Mouse (Mus musculus): ENCODE measurements around the gene Cldn22. TPM values are rescaled to one million over a fixed set of nuclear protein-coding genes. Genes with fewer than 3 reads are reported as not detected.

The Cldn22 gene
- polyA plus RNA-seq (2015; fragmentation: Nextera tagmentation; extraction: Ambion mirVana), result not detected in 2 replicates

- no peak within 1 kb of the TSS for H3K9ac ChIP-seq
- H3K27me3 ChIP-seq, result no peaks in the 10 kb centered on the region
- 68% methylated on average over 13 of the region's 13 CpGs for WGBS
- H3K9me3 ChIP-seq, result no peaks in the 10 kb centered on the region
- H3K4me2 ChIP-seq, result no peak within 1 kb of the TSS
- H3K36me3 ChIP-seq, result peaks cover 13% of the 10 kb centered on the region
- no peak within 1 kb of the TSS for H3K27ac ChIP-seq
- no peaks in the 10 kb centered on the region for H3K4me1 ChIP-seq
- ATAC-seq (ENCODE audit: borderline replicate concordance, extremely low read depth, low FRiP score, low TSS enrichment), result no peak
- no peak within 1 kb of the TSS for H3K4me3 ChIP-seq
These were observed at the start of gene Cldn22 for GRCm38 (mm10) chr8:47824182-47824581. Gene Cldn22, plus strand, starts transcription at chr8:47824482.

- H3K36me3 ChIP-seq, result no peaks in the 10 kb centered on the region
- no peaks in the 10 kb centered on the region for H3K27me3 ChIP-seq
- H3K27ac ChIP-seq, result no peak overlapping the region
- 88% methylated on average over 7 of the region's 7 CpGs for WGBS
- H3K9me3 ChIP-seq, result no peaks in the 10 kb centered on the region
- ATAC-seq (ENCODE audit: borderline replicate concordance, extremely low read depth, low FRiP score, low TSS enrichment), result no peak
- no peak overlapping the region for H3K4me3 ChIP-seq
- no peak overlapping the region for H3K4me2 ChIP-seq
- H3K4me1 ChIP-seq, result no peaks in the 10 kb centered on the region
- H3K9ac ChIP-seq, result no peak overlapping the region
These were observed 46.9 kb upstream of the Cldn22 start for GRCm38 (mm10) chr8:47777415-47777814.

DNA sequence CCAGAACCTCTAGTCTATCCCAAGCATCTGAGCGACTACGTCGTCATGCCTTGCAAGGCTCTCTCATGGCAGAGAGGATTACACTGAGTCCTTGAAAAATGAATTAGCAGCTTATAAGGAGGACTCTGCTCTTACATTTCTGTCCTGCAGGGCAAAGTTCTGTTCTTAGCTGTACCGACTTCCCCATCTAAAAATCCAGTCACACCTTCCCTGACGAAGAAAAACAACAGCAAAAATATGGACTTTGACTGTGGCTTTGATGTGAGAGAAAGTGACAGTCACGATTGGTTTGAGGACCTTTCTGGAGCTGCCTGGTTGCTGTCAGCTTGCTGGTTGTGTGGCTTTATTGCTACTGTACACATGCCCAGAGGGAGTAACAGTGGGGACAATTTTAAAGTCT is 44.7 kb upstream of the Cldn22 start:
- H3K4me3 ChIP-seq, result no peak overlapping the region
- WGBS, result 64% methylated on average over 6 of the region's 6 CpGs

GRCm38 (mm10) chr8:47781881-47782280 is 42.4 kb upstream of the Cldn22 start:
- no peaks in the 10 kb centered on the region for H3K9me3 ChIP-seq
- H3K36me3 ChIP-seq, result no peaks in the 10 kb centered on the region
- WGBS, result 91% methylated on average over 4 of the region's 4 CpGs

More for the DNA sequence above, 44.7 kb upstream of the Cldn22 start:
- no peak overlapping the region for H3K27ac ChIP-seq
- ATAC-seq (ENCODE audit: borderline replicate concordance, extremely low read depth, low FRiP score, low TSS enrichment), result no peak
- H3K4me2 ChIP-seq, result no peak overlapping the region
- no peak overlapping the region for H3K9ac ChIP-seq
- no peaks in the 10 kb centered on the region for H3K4me1 ChIP-seq
- H3K36me3 ChIP-seq, result no peaks in the 10 kb centered on the region
- no peaks in the 10 kb centered on the region for H3K27me3 ChIP-seq
- no peaks in the 10 kb centered on the region for H3K9me3 ChIP-seq

GRCm38 (mm10) chr8:47783544-47783943 is 40.7 kb upstream of the Cldn22 start:
- Histone ChIP-seq H3K4me2 (no peak overlapping the region), H3K27ac (no peak overlapping the region), H3K4me1 (no peaks in the 10 kb centered on the region), H3K4me3 (no peak overlapping the region), H3K9ac (no peak overlapping the region), H3K9me3 (no peaks in the 10 kb centered on the region), H3K36me3 (no peaks in the 10 kb centered on the region), H3K27me3 (no peaks in the 10 kb centered on the region)
- 82% methylated on average over 2 of the region's 2 CpGs for WGBS
- ATAC-seq (ENCODE audit: borderline replicate concordance, extremely low read depth, low FRiP score, low TSS enrichment), result no peak

More at GRCm38 (mm10) chr8:47781881-47782280, 42.4 kb upstream of the Cldn22 start:
- Histone ChIP-seq H3K27me3 (no peaks in the 10 kb centered on the region), H3K27ac (no peak overlapping the region), H3K4me2 (no peak overlapping the region), H3K4me3 (no peak overlapping the region), H3K9ac (no peak overlapping the region), H3K4me1 (no peaks in the 10 kb centered on the region)
- no peak for ATAC-seq (ENCODE audit: borderline replicate concordance, extremely low read depth, low FRiP score, low TSS enrichment)

DNA sequence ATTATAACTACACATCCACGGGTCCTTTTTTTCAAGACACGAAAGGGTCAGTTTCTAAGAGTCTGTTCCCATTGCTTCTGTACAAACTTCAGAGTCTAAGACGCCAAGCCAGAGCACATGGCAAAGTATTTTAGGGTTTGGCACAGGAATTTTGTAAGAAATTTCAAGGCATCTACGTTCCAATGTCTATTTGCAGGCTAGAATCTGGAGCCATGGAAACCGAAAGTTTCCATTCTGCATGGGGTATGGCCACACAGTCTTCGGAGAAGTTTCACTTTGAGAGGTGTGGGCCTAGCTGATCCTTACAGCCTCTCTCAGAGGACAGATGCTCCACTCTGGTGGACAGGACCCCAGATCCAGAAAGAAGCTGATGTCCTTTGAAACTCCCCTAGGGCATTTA is 40.3 kb upstream of the Cldn22 start:
- Histone ChIP-seq H3K9me3 (no peaks in the 10 kb centered on the region), H3K9ac (no peak overlapping the region), H3K4me2 (no peak overlapping the region), H3K4me1 (no peaks in the 10 kb centered on the region), H3K36me3 (no peaks in the 10 kb centered on the region), H3K27me3 (no peaks in the 10 kb centered on the region), H3K4me3 (no peak overlapping the region), H3K27ac (no peak overlapping the region)
- no peak for ATAC-seq (ENCODE audit: borderline replicate concordance, extremely low read depth, low FRiP score, low TSS enrichment)
- 91% methylated on average over 6 of the region's 6 CpGs for WGBS

DNA sequence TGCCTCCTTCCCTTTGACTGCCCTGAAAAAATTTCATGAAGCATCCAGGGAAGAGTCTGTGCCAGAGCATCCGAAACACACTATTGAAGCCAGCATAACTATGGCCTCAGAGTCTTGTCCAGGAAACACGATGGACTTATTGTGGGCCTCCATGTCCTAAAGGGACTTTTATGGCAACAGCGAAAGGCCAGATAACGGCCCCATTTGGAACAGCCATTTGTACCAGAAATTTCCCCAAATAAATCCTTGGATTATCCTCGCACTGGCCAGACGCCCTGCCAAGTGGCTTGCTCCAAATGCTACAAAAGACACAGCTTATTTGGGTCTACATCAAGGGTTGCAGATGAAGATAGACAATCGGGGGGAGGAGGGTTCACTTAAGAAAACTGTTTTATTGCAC is 39.8 kb upstream of the Cldn22 start:
- Histone ChIP-seq H3K36me3 (no peaks in the 10 kb centered on the region), H3K9me3 (no peaks in the 10 kb centered on the region), H3K27ac (no peak overlapping the region), H3K9ac (no peak overlapping the region), H3K4me3 (no peak overlapping the region), H3K4me2 (no peak overlapping the region), H3K4me1 (no peaks in the 10 kb centered on the region), H3K27me3 (no peaks in the 10 kb centered on the region)
- WGBS, result 75% methylated on average over 7 of the region's 7 CpGs
- ATAC-seq (ENCODE audit: borderline replicate concordance, extremely low read depth, low FRiP score, low TSS enrichment), result no peak

DNA sequence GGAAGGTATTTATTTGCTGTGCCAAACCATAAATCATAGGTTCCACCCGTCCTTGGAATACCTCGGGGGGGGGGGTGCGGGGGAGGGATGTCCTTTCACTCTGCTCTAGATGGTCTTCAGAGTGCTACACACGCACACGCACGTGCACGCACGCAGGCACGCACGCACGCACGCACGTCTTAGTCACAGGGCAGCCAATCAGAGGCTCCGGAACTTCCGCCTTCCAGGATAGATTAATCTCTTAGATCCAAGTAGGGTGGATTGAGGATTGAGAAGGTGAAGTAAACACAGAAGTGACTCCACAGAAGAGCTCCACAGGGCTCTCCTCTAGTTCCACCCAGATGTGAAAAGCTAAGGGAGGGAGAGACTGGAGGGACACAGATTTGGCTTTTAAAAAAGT is 38.0 kb upstream of the Cldn22 start:
- H3K4me1 ChIP-seq, result no peaks in the 10 kb centered on the region
- H3K27ac ChIP-seq, result no peak overlapping the region
- H3K36me3 ChIP-seq, result no peaks in the 10 kb centered on the region
- H3K9me3 ChIP-seq, result no peaks in the 10 kb centered on the region
- no peak overlapping the region for H3K9ac ChIP-seq
- ATAC-seq (ENCODE audit: borderline replicate concordance, extremely low read depth, low FRiP score, low TSS enrichment), result no peak
- H3K27me3 ChIP-seq, result no peaks in the 10 kb centered on the region
- WGBS, result 92% methylated on average over 15 of the region's 15 CpGs
- H3K4me2 ChIP-seq, result no peak overlapping the region
- H3K4me3 ChIP-seq, result no peak overlapping the region

DNA sequence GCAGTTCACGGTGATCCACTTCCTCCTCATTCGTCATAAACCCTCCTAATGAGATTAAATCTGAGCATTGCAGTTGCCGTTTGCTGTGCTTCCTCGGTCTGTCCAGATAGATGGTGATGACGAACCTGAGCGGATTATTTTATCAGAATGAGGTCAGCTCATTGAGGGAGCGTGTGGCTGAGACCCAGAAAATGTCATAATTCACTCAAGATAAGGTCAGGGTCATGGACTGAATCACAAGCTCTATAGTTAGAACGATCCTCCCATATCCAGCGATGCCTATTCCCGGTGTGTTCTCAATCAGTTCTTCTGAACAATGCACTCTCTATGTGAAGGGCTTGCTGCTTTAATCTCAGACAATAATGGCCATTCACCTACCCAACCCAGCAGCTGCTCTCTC is 36.6 kb upstream of the Cldn22 start:
- H3K4me3 ChIP-seq, result no peak overlapping the region
- no peaks in the 10 kb centered on the region for H3K27me3 ChIP-seq
- no peak overlapping the region for H3K4me2 ChIP-seq
- WGBS, result 30% methylated on average over 10 of the region's 10 CpGs
- no peaks in the 10 kb centered on the region for H3K9me3 ChIP-seq
- no peaks in the 10 kb centered on the region for H3K4me1 ChIP-seq
- H3K27ac ChIP-seq, result no peak overlapping the region
- H3K36me3 ChIP-seq, result no peaks in the 10 kb centered on the region
- H3K9ac ChIP-seq, result no peak overlapping the region
- ATAC-seq (ENCODE audit: borderline replicate concordance, extremely low read depth, low FRiP score, low TSS enrichment), result no peak

DNA sequence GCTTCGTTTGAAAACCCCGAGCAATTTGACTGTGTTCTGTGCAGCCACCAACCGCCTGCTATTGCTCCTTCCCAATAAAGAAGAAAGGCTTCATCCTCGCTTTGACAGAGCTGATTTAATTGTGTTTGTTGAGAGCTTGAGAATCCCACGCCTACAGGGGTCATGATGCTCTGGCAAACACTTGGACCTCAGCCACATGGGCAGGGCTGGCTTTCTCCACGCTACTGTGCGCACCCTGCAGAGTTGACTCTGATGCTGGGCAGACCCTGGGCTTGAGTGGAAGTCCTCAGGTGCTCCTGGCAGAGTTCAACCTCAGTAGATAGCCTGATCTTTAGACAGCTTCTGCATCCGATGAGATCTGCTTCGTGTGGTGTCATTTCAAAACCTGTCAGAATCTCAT is 32.3 kb upstream of the Cldn22 start:
- Histone ChIP-seq H3K4me2 (no peak overlapping the region), H3K36me3 (no peaks in the 10 kb centered on the region), H3K4me1 (no peaks in the 10 kb centered on the region), H3K27ac (no peak overlapping the region), H3K9ac (no peak overlapping the region), H3K9me3 (no peaks in the 10 kb centered on the region), H3K4me3 (no peak overlapping the region), H3K27me3 (no peaks in the 10 kb centered on the region)
- WGBS, result 69% methylated on average over 9 of the region's 9 CpGs
- no peak for ATAC-seq (ENCODE audit: borderline replicate concordance, extremely low read depth, low FRiP score, low TSS enrichment)

GRCm38 (mm10) chr8:47799438-47799837 is 24.8 kb upstream of the Cldn22 start:
- WGBS, result 43% methylated on average over 6 of the region's 6 CpGs
- Histone ChIP-seq H3K4me3 (no peak overlapping the region), H3K4me2 (no peak overlapping the region), H3K9ac (no peak overlapping the region), H3K27ac (no peak overlapping the region), H3K9me3 (no peaks in the 10 kb centered on the region), H3K36me3 (no peaks in the 10 kb centered on the region), H3K4me1 (no peaks in the 10 kb centered on the region), H3K27me3 (no peaks in the 10 kb centered on the region)
- no peak for ATAC-seq (ENCODE audit: borderline replicate concordance, extremely low read depth, low FRiP score, low TSS enrichment)

DNA sequence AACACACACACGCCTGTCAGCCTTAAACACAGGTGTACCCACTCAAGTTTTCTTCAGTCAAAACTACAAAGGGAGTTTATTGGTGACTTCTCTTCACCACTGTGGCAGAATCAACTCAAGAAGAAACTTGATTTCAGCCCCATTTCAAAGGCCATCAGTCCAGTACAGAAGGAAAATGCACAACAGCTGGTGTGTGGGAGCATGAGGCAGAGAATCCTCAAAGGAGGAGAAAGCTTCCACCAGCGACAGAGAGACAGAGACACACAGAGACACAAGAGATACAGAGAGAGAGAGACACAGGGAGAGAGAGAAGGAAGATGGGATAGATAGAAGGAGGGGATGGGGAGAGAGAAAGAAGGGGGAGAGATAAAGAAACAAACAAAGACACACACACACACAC is 21.9 kb upstream of the Cldn22 start:
- WGBS, result 81% methylated on average over 2 of the region's 2 CpGs
- Histone ChIP-seq H3K9ac (no peak overlapping the region), H3K4me1 (no peaks in the 10 kb centered on the region), H3K27me3 (no peaks in the 10 kb centered on the region), H3K36me3 (no peaks in the 10 kb centered on the region), H3K9me3 (no peaks in the 10 kb centered on the region), H3K4me3 (no peak overlapping the region), H3K27ac (no peak overlapping the region), H3K4me2 (no peak overlapping the region)
- no peak for ATAC-seq (ENCODE audit: borderline replicate concordance, extremely low read depth, low FRiP score, low TSS enrichment)

- Histone ChIP-seq H3K36me3 (no peaks in the 10 kb centered on the region), H3K4me1 (no peaks in the 10 kb centered on the region), H3K4me2 (no peak overlapping the region), H3K4me3 (no peak overlapping the region), H3K27ac (no peak overlapping the region), H3K27me3 (no peaks in the 10 kb centered on the region), H3K9ac (no peak overlapping the region), H3K9me3 (no peaks in the 10 kb centered on the region)
- 82% methylated on average over 1 of the region's 1 CpGs for WGBS
- no peak for ATAC-seq (ENCODE audit: borderline replicate concordance, extremely low read depth, low FRiP score, low TSS enrichment)
These were observed 20.0 kb upstream of the Cldn22 start for GRCm38 (mm10) chr8:47804262-47804661.

Measured in lung, embryonic 15.5 days (tissue).